Mouse (Mus musculus) 416B (cell line): Measurements from ENCODE around the gene Ube2i.

Source experiments
- DNase-seq: peaks from one replicate; pipeline ENCODE4 v3.0.0; 2011; ENCODE audit warnings: low read depth

Ube2i gene

DNA sequence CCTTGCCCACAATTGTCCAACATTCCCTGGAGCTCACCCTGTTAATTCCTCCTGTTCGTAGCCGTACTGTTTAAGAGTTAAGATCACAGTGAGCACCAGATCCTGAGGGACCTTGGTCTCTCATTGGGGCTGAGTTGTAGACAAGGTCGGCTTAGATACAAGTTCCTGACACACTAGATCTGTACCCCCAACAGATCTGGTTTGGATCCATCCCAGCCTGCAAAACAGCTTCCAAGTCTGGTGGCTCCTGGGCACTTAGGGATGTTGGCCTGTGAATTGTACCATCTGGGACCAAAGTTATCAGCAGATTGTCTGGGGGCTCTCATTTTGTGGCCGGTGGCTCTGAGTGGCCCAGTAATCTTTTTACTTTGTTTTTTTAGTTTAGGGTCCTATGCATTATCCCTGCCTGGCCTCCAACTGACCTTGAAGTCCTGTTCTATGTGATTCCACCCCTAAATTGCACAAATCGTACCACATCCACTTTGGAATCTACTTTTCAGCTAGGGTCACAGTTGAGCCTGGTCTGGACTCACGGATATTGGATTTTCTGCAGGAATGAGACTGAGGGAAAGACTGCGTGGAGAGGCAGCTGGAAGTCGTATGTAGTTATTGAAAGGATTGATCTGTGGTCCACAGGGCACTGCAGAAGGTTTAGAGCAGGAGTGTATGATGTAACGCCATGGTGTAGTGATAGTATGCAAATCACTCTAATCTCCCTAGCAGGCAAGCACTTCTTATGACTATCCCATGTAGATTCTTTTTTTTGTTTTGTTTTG lies at the start of gene Ube2i:
Gene Ube2i (minus strand): TSS at position 52 of the 776 bp plus-strand sequence.
- no peak for DNase-seq

DNA sequence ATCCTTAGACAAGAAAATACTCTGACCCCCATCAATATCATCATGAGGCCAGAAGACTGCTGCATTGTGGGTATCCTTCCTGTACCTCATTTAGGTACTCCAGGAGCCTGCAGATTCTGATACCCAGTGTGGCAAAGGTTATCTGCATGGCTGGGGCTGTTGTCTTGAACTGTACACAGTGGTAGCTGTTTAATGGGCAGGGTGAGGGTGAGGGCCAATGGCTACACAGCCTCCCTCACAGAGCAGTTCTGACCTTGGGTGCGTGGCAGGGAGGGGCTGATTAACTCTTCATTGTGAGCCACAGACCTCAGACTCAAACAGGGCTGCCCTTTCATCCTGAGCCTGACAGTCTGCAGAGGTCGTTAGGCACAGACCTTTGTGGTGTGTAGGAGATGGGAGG lies 48.5 kb upstream of the Ube2i start:
- no peak for DNase-seq

- no peak for DNase-seq
Measured at GRCm38 (mm10) chr17:25320819-25321218, 46.4 kb upstream of the Ube2i start.

GRCm38 (mm10) chr17:25318354-25318753 lies 43.9 kb upstream of the Ube2i start, which contains the start of gene Prss29:
TSS of gene Prss29 (plus strand) at chr17:25318654.
- DNase-seq: no peak

- no peak for DNase-seq
Measured at GRCm38 (mm10) chr17:25308346-25308745, 33.9 kb upstream of the Ube2i start, which contains the start of gene Prss28. TSS of gene Prss28 (plus strand) at chr17:25308646.

GRCm38 (mm10) chr17:25298094-25298493 lies 23.7 kb upstream of the Ube2i start, which contains the start of gene Prss34:
TSS of gene Prss34 (plus strand) at chr17:25298394.
- no peak for DNase-seq

DNA sequence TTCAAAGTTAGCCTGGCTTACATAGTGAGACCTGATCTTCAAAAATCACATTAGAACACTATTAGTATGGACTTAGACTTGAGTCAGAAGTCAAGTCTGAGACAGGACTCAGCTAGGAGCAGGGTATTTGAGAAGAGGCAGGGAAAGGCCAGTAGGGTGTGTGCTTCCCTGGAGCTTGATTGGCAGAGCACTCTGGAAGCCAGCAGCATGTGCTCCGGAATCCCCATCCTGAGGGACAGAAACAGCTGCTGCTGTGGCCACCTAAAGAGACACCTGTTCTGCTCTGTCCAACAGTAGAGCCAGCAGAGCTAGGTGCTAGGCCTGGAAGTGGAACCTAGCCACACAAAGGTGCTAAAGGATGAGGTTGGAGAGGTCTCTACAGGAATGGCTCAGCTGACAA lies 19.7 kb upstream of the Ube2i start:
- DNase-seq: no peak

DNA sequence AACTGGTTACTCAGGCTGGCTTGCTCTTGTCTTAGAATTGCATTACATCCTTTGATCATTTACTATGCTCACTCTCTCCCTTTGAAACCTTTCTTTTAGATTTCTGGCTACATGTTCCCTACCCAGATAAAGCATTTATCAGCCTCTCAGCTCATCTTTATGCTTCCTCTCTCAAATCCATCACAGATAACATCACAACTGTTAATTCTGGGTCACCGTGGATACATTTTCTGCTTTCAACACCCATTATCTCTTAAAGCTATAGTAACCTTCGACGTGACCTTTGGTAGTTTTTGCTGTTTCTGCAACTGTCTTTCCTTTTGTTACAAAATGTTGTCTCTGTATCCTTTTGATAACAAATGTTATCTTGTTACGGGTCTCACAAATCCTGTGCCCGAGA lies 19.1 kb upstream of the Ube2i start:
- DNase-seq: peak; percentile 68

DNA sequence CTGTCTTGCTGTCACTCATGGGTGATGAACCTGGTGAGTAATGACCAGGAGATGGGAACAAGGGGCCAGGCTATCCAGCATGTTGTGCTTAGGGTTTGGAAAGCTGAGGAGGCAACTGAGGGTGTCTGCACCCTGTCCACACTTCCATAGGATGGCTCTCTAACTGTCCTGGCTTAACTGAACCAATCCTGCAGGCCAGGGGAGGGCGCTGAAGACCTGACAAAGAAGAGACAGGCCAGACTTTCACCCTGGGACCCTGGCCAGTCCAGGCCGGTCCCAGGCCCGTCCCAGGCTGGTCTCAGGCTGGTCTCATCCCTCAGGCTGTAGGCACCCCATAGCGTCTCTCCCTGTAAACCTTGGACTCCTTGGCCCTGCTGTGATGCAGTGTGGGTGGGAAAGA lies 16.0 kb upstream of the Ube2i start:
- no peak for DNase-seq

- DNase-seq: peak; percentile 77
Measured at GRCm38 (mm10) chr17:25288842-25289241, 14.4 kb upstream of the Ube2i start.

- peak; percentile 86 for DNase-seq
Measured at GRCm38 (mm10) chr17:25285033-25285432, 10.6 kb upstream of the Ube2i start.

- DNase-seq: peak; percentile 96
Measured at GRCm38 (mm10) chr17:25282133-25282532, 7.7 kb upstream of the Ube2i start.

DNA sequence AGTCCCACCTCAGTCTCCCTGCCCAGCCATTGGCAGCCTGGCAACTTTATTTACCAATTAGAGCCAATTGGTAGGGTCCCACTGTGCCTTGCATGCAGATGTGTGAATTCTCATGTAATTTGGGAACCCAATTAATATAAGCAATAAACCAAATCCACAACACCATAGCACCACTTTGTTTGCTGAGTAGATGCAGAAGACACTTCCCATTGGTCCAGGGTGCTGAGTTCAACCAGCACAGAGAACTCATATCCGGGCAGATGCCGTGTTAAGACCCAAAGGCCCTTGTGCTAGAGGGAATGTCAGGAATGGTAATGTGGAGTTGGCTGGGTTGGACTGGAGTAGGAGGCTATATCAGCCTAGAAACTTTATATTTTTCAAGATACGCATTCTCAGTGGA lies 1.4 kb upstream of the Ube2i start:
- no peak for DNase-seq

DNA sequence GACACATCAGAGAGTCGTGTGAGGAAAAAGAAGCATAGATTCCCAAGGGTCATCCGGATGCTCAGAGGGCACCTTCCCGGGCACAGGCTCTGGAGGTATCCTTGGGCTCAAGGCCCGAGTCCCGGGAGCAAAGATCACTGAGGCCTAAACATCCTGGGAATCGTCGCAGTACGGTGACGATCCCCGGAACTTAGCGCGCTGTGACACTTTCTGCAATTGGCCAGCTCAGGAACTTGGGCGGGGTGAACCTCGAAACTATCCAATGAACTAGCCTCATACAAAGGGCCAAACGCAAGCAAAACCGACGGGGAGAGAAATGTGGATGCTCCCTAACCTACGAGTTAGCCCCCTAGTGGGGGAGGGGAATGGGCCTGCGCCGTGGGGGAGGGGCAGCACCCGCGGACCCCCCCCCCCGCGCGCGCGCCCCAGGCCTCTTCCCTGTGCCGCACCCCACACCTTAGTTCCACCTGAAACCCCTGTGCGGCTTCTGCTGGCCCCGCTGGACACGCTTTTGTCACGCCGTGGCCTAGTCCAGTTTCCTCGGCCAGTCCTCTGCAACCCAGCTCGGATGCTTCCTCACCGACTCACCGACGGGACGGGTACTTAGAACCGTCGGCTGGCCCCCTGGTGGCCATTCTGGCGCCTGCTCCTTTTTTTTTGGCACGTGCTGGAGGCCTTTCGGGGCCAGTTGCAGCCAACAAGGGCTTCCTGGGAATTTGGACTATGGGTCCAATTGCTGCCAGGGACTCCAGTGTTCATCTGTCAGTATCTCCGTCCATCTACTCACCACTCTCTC lies 518 bp downstream of the Ube2i start:
- peak; percentile 99 for DNase-seq

GRCm38 (mm10) chr17:25272951-25273705 lies 1.3 kb downstream of the Ube2i start:
- peak; percentile 97 for DNase-seq

DNA sequence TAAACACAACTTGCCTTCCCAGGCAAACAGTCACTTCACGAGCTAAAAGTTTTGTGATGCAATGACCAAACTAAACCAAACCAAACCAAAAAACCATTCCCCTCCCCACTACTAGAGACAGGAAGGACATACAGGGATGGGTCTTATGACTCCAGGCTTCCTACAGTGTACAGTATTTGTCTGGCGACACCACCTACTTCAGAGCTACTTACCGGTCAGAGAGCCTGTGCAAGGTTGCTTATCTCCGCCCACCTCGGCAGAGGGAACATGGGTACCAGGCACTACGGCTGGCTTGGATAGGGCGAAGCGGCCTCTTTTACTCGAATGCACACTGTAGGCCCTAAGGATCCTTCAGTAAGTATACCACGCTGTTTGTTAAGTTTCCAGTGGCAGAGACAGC lies 2.1 kb downstream of the Ube2i start:
- DNase-seq: peak; percentile 56

- peak; percentile 38 for DNase-seq
Measured at GRCm38 (mm10) chr17:25270795-25271335, 3.6 kb downstream of the Ube2i start.

GRCm38 (mm10) chr17:25264453-25264852 lies 10.0 kb downstream of the Ube2i start:
- peak; percentile 37 for DNase-seq

GRCm38 (mm10) chr17:25257804-25258261 lies 16.6 kb downstream of the Ube2i start:
- DNase-seq: peak; percentile 67

DNA sequence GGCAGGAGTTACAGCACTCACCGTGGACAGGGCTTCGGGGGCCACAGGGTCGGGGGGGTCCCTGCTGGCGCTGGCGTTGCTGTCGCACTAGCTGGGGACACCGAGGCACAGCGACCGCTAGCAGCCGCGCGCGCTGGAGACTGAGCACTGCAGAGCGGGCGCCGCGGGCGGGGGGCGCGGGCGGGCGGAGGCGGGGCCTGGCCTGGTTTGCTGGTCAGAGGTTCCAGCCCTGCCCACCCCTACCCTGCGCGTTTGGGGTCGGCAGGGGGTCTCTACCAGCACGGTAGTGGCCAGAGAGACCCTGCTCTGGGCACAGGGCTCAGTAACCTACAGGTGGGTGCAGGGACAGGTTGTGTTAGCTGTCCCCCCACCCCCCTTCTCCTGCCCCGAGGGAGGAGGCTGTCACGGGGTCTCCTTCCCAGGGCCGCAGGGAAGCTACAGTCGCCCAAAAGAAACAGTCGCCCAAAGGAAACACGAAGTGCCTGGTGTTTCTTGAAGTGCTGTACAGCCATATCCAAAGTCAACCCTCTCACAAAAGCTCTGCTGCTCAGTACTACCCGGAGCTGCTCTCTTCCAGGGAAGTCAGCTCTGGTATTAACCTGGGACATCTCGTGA lies 18.2 kb downstream of the Ube2i start, which contains the start of gene Baiap3:
Gene Baiap3 (minus strand): TSS at position 225 of the 615 bp plus-strand sequence.
- DNase-seq: no peak

GRCm38 (mm10) chr17:25255110-25255509 lies 19.3 kb downstream of the Ube2i start:
- no peak for DNase-seq
